Mouse (Mus musculus) liver, adult 2 months (tissue): Measurements from ENCODE around the gene Ubac2. TPM values are rescaled to one million over a fixed set of nuclear protein-coding genes. Genes with fewer than 3 reads are reported as not detected.

Experiments used
- DNase-seq: peaks from one replicate; pipeline ENCODE4 v3.0.0-alpha.2; 2011; ENCODE audit warnings: low read depth, low spot score; ENCODE audit errors: extremely low read depth
- H3K27ac ChIP-seq: fragments of 200-500 bp; replicated peaks from 2 replicates; pipeline ENCODE4 v1.5.1; 2012; ENCODE audit warnings: low read depth, mild to moderate bottlenecking, control low read depth, inconsistent platforms, low read length; ENCODE audit not compliant: insufficient read depth
- H3K27me3 ChIP-seq: fragments of 200-500 bp; 2 replicates; pipeline ENCODE4 v1.6.1; 2012; ENCODE audit warnings: mild to moderate bottlenecking, moderate library complexity, low read length, inconsistent platforms; ENCODE audit not compliant: control insufficient read depth, insufficient read depth
- H3K36me3 ChIP-seq: fragments of 200-500 bp; 2 replicates; pipeline ENCODE4 v1.6.1; 2012; ENCODE audit warnings: low read length, inconsistent platforms; ENCODE audit not compliant: control insufficient read depth, insufficient read depth
- H3K4me1 ChIP-seq: fragments of 200-500 bp; 2 replicates; pipeline ENCODE4 v1.6.1; 2011; ENCODE audit warnings: low read length; ENCODE audit not compliant: control insufficient read depth, insufficient read depth
- H3K4me3 ChIP-seq: fragments of 200-500 bp; 2 replicates; pipeline ENCODE4 v1.5.1; 2011; ENCODE audit warnings: low read depth, mild to moderate bottlenecking, control low read depth, low read length, moderate library complexity; ENCODE audit not compliant: insufficient read depth
- H3K79me2 ChIP-seq: fragments of 200-500 bp; 2 replicates; pipeline ENCODE4 v1.6.1; 2012; ENCODE audit warnings: inconsistent platforms, mild to moderate bottlenecking, low read length, moderate library complexity; ENCODE audit not compliant: control insufficient read depth, insufficient read depth
- H3K9ac ChIP-seq: fragments of 200-500 bp; 2 replicates; pipeline ENCODE4 v1.6.1; 2012; ENCODE audit warnings: low read depth, mild to moderate bottlenecking, control low read depth, inconsistent platforms, low read length
- CTCF ChIP-seq: fragments of 200-500 bp; IDR thresholded peaks from 2 replicates; pipeline ENCODE4 v1.5.1; 2011; ENCODE audit warnings: low read depth, low read length, control low read depth
- POLR2A ChIP-seq: fragments of 200-500 bp; IDR thresholded peaks from 2 replicates; pipeline ENCODE4 v1.6.1; 2011; ENCODE audit warnings: low read length, control low read depth; ENCODE audit not compliant: insufficient read depth; ENCODE audit errors: extremely low read depth
- WGBS: fragments of 180-500 bp; shearing (Covaris S2); methylation state at CpG from one replicate; pipeline ENCODE4 v1.1.7; 2018; 5-methylcytosine and 5-hydroxymethylcytosine counted together
- polyA plus RNA-seq: library from polyadenylated mRNA; depleted of rRNA; stranded (reverse); fragments of >200 nt; gene quantifications from 2 replicates; pipeline ENCODE4 v1.2.3, GENCODE M21; 2012
- total RNA-seq: library from RNA; depleted of rRNA; stranded (reverse); fragments of >200 nt; gene quantifications from 2 replicates; pipeline ENCODE4 v1.2.3, GENCODE M21; 2014

The Ubac2 gene
- total and polyA plus RNA-seq, 2 experiments = 20.3 to 49.4 TPM

GRCm38 (mm10) chr14:121965461-121965860 lies 87.0 kb downstream of the Ubac2 start:
- Histone ChIP-seq H3K27ac (no peak overlapping the region), H3K4me3 (no peak overlapping the region), H3K4me1 (peaks cover 2% of the 10 kb centered on the region), H3K27me3 (no peaks in the 10 kb centered on the region), H3K79me2 (peaks cover 3% of the 10 kb centered on the region; the same call in 1 of the 2 replicates), H3K9ac (no peak overlapping the region), H3K36me3 (no peaks in the 10 kb centered on the region)
- whole genome bisulfite sequencing = 89% methylated on average over 4 of the region's 4 CpGs
- TF ChIP-seq POLR2A (no peak), CTCF (no peak)
- no peak for DNase-seq

GRCm38 (mm10) chr14:121967095-121967494 lies 88.7 kb downstream of the Ubac2 start:
- no peak overlapping the region for H3K9ac ChIP-seq
- H3K27me3 ChIP-seq = no peaks in the 10 kb centered on the region
- DNase-seq = no peak
- TF ChIP-seq POLR2A = no peak
- H3K4me3 ChIP-seq = no peak overlapping the region
- no peak overlapping the region for H3K27ac ChIP-seq
- H3K79me2 ChIP-seq = peaks cover 3% of the 10 kb centered on the region; the same call in 1 of the 2 replicates
- no peaks in the 10 kb centered on the region for H3K36me3 ChIP-seq
- H3K4me1 ChIP-seq = no peaks in the 10 kb centered on the region; the same call in 1 of the 2 replicates
- 82% methylated on average over 4 of the region's 4 CpGs for WGBS

GRCm38 (mm10) chr14:121970402-121970801 lies 92.0 kb downstream of the Ubac2 start:
- no peak for DNase-seq
- no peaks in the 10 kb centered on the region for H3K36me3 ChIP-seq
- no peak overlapping the region for H3K9ac ChIP-seq
- TF ChIP-seq CTCF = no peak
- TF ChIP-seq POLR2A = no peak
- H3K27me3 ChIP-seq = no peaks in the 10 kb centered on the region
- H3K79me2 ChIP-seq = 0 out of 2 replicates have a peak, but pooled peaks cover 3% of the 10 kb centered on the region
- H3K27ac ChIP-seq = no peak overlapping the region
- no peak overlapping the region for H3K4me3 ChIP-seq
- no peaks in the 10 kb centered on the region for H3K4me1 ChIP-seq
- 97% methylated on average over 1 of the region's 1 CpGs for WGBS

- H3K4me3 ChIP-seq = no peak overlapping the region
- no peak overlapping the region for H3K27ac ChIP-seq
- H3K79me2 ChIP-seq = 0 out of 2 replicates have a peak, but pooled peaks cover 3% of the 10 kb centered on the region
- DNase-seq = no peak
- H3K4me1 ChIP-seq = no peaks in the 10 kb centered on the region
- 90% methylated on average over 10 of the region's 10 CpGs for WGBS
- H3K9ac ChIP-seq = no peak overlapping the region
- TF ChIP-seq POLR2A (no peak), CTCF (no peak)
- H3K27me3 ChIP-seq = no peaks in the 10 kb centered on the region
- 0 out of 2 replicates have a peak, but pooled peaks cover 2% of the 10 kb centered on the region for H3K36me3 ChIP-seq
These were observed 94.7 kb downstream of the Ubac2 start for GRCm38 (mm10) chr14:121973114-121973513.

- Histone ChIP-seq H3K79me2 (no peaks in the 10 kb centered on the region), H3K4me1 (peaks cover 4% of the 10 kb centered on the region; the same call in 1 of the 2 replicates), H3K9ac (no peak overlapping the region), H3K4me3 (no peak overlapping the region), H3K27ac (no peak overlapping the region), H3K36me3 (no peaks in the 10 kb centered on the region; the same call in 1 of the 2 replicates), H3K27me3 (no peaks in the 10 kb centered on the region)
- no peak for DNase-seq
- TF ChIP-seq POLR2A = no peak
- no peak for TF ChIP-seq CTCF
- WGBS = 54% methylated on average over 1 of the region's 1 CpGs
These were observed 103.1 kb downstream of the Ubac2 start for GRCm38 (mm10) chr14:121981531-121981930.
